Mouse (Mus musculus): ENCODE data around the gene Hist1h4b. TPM values are rescaled to one million over a fixed set of nuclear protein-coding genes. Genes with fewer than 3 reads are reported as not detected.
"Not testable (repeated sequence)": the region's sequence is repeated elsewhere in the genome, so short reads cannot be mapped to it uniquely, and the experiment has no call there.

The Hist1h4b gene
- polyA plus RNA-seq, 1 experiment from 2014 or later: 1.4 TPM

- no peaks in the 10 kb centered on the region for H3K9me3 ChIP-seq
- WGBS: 85% methylated on average over 5 of the region's 5 CpGs
- no peak overlapping the region for H3K27ac ChIP-seq
- H3K27me3 ChIP-seq: no peaks in the 10 kb centered on the region
- no peak for ATAC-seq (ENCODE audit: low FRiP score)
- no peaks in the 10 kb centered on the region for H3K36me3 ChIP-seq
- H3K4me2 ChIP-seq: no peak overlapping the region
- peaks cover 31% of the 10 kb centered on the region for H3K4me1 ChIP-seq (replicated peaks)
- no peak overlapping the region for H3K4me3 ChIP-seq
- no peak overlapping the region for H3K9ac ChIP-seq
These were observed 13.6 kb upstream of the Hist1h4b start for GRCm38 (mm10) chr13:23743215-23743614.

GRCm38 (mm10) chr13:23743963-23744362 is 12.8 kb upstream of the Hist1h4b start:
- ATAC-seq (ENCODE audit: low FRiP score): no peak
- no peaks in the 10 kb centered on the region for H3K9me3 ChIP-seq
- H3K36me3 ChIP-seq: no peaks in the 10 kb centered on the region
- H3K27me3 ChIP-seq: no peaks in the 10 kb centered on the region
- 52% methylated on average over 4 of the region's 4 CpGs for WGBS
- H3K4me3 ChIP-seq: peak overlapping the region; percentile 30; the same call in 1 of the 2 replicates
- no peak overlapping the region for H3K4me2 ChIP-seq
- no peak overlapping the region for H3K9ac ChIP-seq
- no peak overlapping the region for H3K27ac ChIP-seq
- peaks cover 26% of the 10 kb centered on the region for H3K4me1 ChIP-seq (replicated peaks)

GRCm38 (mm10) chr13:23744421-23745380 is 12.1 kb upstream of the Hist1h4b start:
- ATAC-seq (ENCODE audit: low FRiP score): no peak
- no peak overlapping the region for H3K9ac ChIP-seq
- 2% methylated on average over 15 of the region's 36 CpGs for WGBS
- H3K9me3 ChIP-seq: no peaks in the 10 kb centered on the region
- peak overlapping the region; percentile 30 for H3K4me3 ChIP-seq
- no peaks in the 10 kb centered on the region for H3K36me3 ChIP-seq
- peak overlapping the region; percentile 65 for H3K4me2 ChIP-seq
- no peak overlapping the region for H3K27ac ChIP-seq
- H3K4me1 ChIP-seq (replicated peaks): peaks cover 20% of the 10 kb centered on the region
- no peaks in the 10 kb centered on the region for H3K27me3 ChIP-seq

- H3K27ac ChIP-seq: peak within 1 kb of the TSS; percentile 95
- H3K9me3 ChIP-seq: no peaks in the 10 kb centered on the region
- H3K4me1 ChIP-seq (replicated peaks): peaks cover 13% of the 10 kb centered on the region
- H3K4me2 ChIP-seq: peak within 1 kb of the TSS; percentile 65
- peak within 1 kb of the TSS; percentile 42 for H3K4me3 ChIP-seq
- H3K9ac ChIP-seq: peak within 1 kb of the TSS; percentile 58; the same call in 1 of the 2 replicates
- under 1% methylated on average over 24 of the region's 28 CpGs for WGBS
- peak; percentile 74 for ATAC-seq (ENCODE audit: low FRiP score)
- no peaks in the 10 kb centered on the region for H3K27me3 ChIP-seq
- no peaks in the 10 kb centered on the region for H3K36me3 ChIP-seq
These were observed 11.2 kb upstream of the Hist1h4b start, which contains the start of gene Hist1h3c for GRCm38 (mm10) chr13:23745381-23746161. Gene Hist1h3c (minus strand): TSS chr13:23745602.

GRCm38 (mm10) chr13:23746201-23747080 is 10.4 kb upstream of the Hist1h4b start, which contains the start of gene Hist1h2bb:
Gene Hist1h2bb (plus strand): TSS chr13:23746734.
- H3K9me3 ChIP-seq, H3K27me3 ChIP-seq, H3K36me3 ChIP-seq: not testable (repeated sequence)
- H3K4me1 ChIP-seq (replicated peaks): peaks cover 13% of the 10 kb centered on the region
- peak within 1 kb of the TSS; percentile 42 for H3K4me3 ChIP-seq
- WGBS: under 1% methylated on average over 45 of the region's 58 CpGs
- peak; percentile 94 for ATAC-seq (ENCODE audit: low FRiP score)
- peak within 1 kb of the TSS; percentile 95 for H3K27ac ChIP-seq
- peak within 1 kb of the TSS; percentile 65 for H3K4me2 ChIP-seq
- H3K9ac ChIP-seq: peak within 1 kb of the TSS; percentile 66

- ATAC-seq (ENCODE audit: low FRiP score): no peak; the same call in 1 of the 2 replicates
- no peaks in the 10 kb centered on the region for H3K27me3 ChIP-seq
- H3K27ac ChIP-seq: peak overlapping the region; percentile 90
- H3K4me1 ChIP-seq (replicated peaks): peaks cover 13% of the 10 kb centered on the region
- peak overlapping the region; percentile 35 for H3K4me3 ChIP-seq
- WGBS: 1% methylated on average over 13 of the region's 13 CpGs
- peak overlapping the region; percentile 66 for H3K9ac ChIP-seq
- no peaks in the 10 kb centered on the region for H3K9me3 ChIP-seq
- H3K36me3 ChIP-seq: no peaks in the 10 kb centered on the region
- peak overlapping the region; percentile 65 for H3K4me2 ChIP-seq
These were observed 9.5 kb upstream of the Hist1h4b start for GRCm38 (mm10) chr13:23747081-23747891.

- WGBS: 7% methylated on average over 4 of the region's 4 CpGs
- H3K36me3 ChIP-seq: no peaks in the 10 kb centered on the region
- H3K4me3 ChIP-seq: no peak overlapping the region
- H3K4me1 ChIP-seq (replicated peaks): peaks cover 16% of the 10 kb centered on the region
- no peak overlapping the region for H3K9ac ChIP-seq
- no peak for ATAC-seq (ENCODE audit: low FRiP score)
- H3K27ac ChIP-seq: peak overlapping the region; percentile 90; the same call in 1 of the 2 replicates
- peak overlapping the region; percentile 65 for H3K4me2 ChIP-seq
- no peaks in the 10 kb centered on the region for H3K9me3 ChIP-seq
- no peaks in the 10 kb centered on the region for H3K27me3 ChIP-seq
These were observed 8.9 kb upstream of the Hist1h4b start for GRCm38 (mm10) chr13:23747892-23748288.

GRCm38 (mm10) chr13:23749563-23750121 is 7.2 kb upstream of the Hist1h4b start:
- H3K27ac ChIP-seq: no peak overlapping the region
- no peak overlapping the region for H3K4me3 ChIP-seq
- ATAC-seq (ENCODE audit: low FRiP score): no peak
- no peak overlapping the region for H3K9ac ChIP-seq
- no peaks in the 10 kb centered on the region for H3K36me3 ChIP-seq
- no peaks in the 10 kb centered on the region for H3K9me3 ChIP-seq
- H3K4me2 ChIP-seq: no peak overlapping the region
- WGBS: 92% methylated on average over 5 of the region's 5 CpGs
- H3K4me1 ChIP-seq (replicated peaks): peaks cover 16% of the 10 kb centered on the region
- no peaks in the 10 kb centered on the region for H3K27me3 ChIP-seq

- H3K27me3 ChIP-seq, H3K9me3 ChIP-seq, H3K36me3 ChIP-seq: not testable (repeated sequence)
- peak; percentile 62 for ATAC-seq (ENCODE audit: low FRiP score)
- under 1% methylated on average over 32 of the region's 47 CpGs for WGBS
- H3K27ac ChIP-seq: peak within 1 kb of the TSS; percentile 94
- H3K4me3 ChIP-seq: peak within 1 kb of the TSS; percentile 44
- peak within 1 kb of the TSS; percentile 69 for H3K4me2 ChIP-seq
- H3K9ac ChIP-seq: peak within 1 kb of the TSS; percentile 67; the same call in 1 of the 2 replicates
- H3K4me1 ChIP-seq (replicated peaks): peaks cover 16% of the 10 kb centered on the region
These were observed 5.9 kb upstream of the Hist1h4b start, which contains the start of gene Hist1h2ab for GRCm38 (mm10) chr13:23750839-23751477. Gene Hist1h2ab (plus strand): TSS chr13:23751126.

GRCm38 (mm10) chr13:23751478-23751956 is 5.3 kb upstream of the Hist1h4b start:
- H3K9me3 ChIP-seq: no peaks in the 10 kb centered on the region
- ATAC-seq (ENCODE audit: low FRiP score): 0 out of 2 replicates have a peak, but pooled peaks have one; percentile 21
- no peaks in the 10 kb centered on the region for H3K36me3 ChIP-seq
- H3K4me3 ChIP-seq: peak overlapping the region; percentile 44
- no peaks in the 10 kb centered on the region for H3K27me3 ChIP-seq
- H3K9ac ChIP-seq: peak overlapping the region; percentile 67; the same call in 1 of the 2 replicates
- peak overlapping the region; percentile 94 for H3K27ac ChIP-seq
- peak overlapping the region; percentile 69 for H3K4me2 ChIP-seq
- H3K4me1 ChIP-seq (replicated peaks): peaks cover 16% of the 10 kb centered on the region
- 2% methylated on average over 11 of the region's 11 CpGs for WGBS

Measured in hindbrain, embryonic 13.5 days (tissue).